Mouse (Mus musculus) heart, embryonic 10.5 days (tissue): ENCODE data around the gene Rbm38. TPM values are rescaled to one million over a fixed set of nuclear protein-coding genes. Genes with fewer than 3 reads are reported as not detected.

Experiments used
- DNase-seq: peaks from one replicate; pipeline ENCODE4 v3.0.0-alpha.2; 2017; ENCODE audit warnings: low spot score
- H3K27ac ChIP-seq: fragments of 300-500 bp; sonication (generic); 2 replicates; pipeline ENCODE4 v1.5.1; 2016; ENCODE audit warnings: mild to moderate bottlenecking
- H3K27me3 ChIP-seq: fragments of 300-500 bp; sonication (generic); 2 replicates; pipeline ENCODE4 v1.6.1; 2016; ENCODE audit warnings: mild to moderate bottlenecking; ENCODE audit not compliant: poor library complexity, insufficient read depth, severe bottlenecking
- H3K36me3 ChIP-seq: fragments of 300-500 bp; sonication (generic); 2 replicates; pipeline ENCODE4 v1.6.1; 2016; ENCODE audit warnings: mild to moderate bottlenecking, moderate library complexity
- H3K4me1 ChIP-seq: fragments of 300-500 bp; sonication (generic); 2 replicates; pipeline ENCODE4 v1.6.1; 2016; ENCODE audit warnings: mild to moderate bottlenecking
- H3K4me3 ChIP-seq: fragments of 300-500 bp; sonication (generic); 2 replicates; pipeline ENCODE4 v1.5.1; 2016; ENCODE audit warnings: mild to moderate bottlenecking, moderate library complexity
- H3K9me3 ChIP-seq: fragments of 300-500 bp; sonication (generic); 2 replicates; pipeline ENCODE4 v1.6.1; 2016; ENCODE audit warnings: mild to moderate bottlenecking, moderate library complexity
- WGBS: fragments of 180-500 bp; shearing (Covaris S2); methylation state at CpG from one replicate; pipeline ENCODE4 v1.1.7; 2016; 5-methylcytosine and 5-hydroxymethylcytosine counted together
- polyA plus RNA-seq: library from polyadenylated mRNA; unstranded; fragments of >200 nt; fragmentation: Nextera tagmentation; extraction: Ambion mirVana; gene quantifications from 2 replicates; pipeline ENCODE4 v1.2.1, GENCODE M21; 2016

Gene Rbm38
- polyA plus RNA-seq, 1 experiment from 2014 or later, result 156 TPM

DNA sequence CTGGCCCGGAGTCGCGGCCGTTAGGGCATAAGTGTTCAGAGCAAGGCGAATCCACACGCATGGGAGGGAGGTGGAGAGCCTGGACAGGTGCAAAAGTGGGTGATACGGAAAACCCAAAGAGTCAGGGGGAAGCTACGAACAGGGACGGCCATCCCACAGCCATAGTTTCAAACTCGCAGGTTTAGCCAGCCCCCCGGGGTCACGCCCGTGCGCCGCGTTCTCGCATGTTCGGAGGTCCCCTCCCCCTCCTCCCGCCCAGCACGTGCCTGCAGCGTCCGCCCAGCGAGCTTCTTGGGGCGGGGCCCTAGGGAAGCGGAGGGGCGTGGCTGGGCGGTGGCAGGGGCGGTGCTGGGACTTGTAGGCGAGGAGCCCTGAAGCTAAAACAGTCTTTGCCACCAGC, 508 bp upstream of the Rbm38 start:
- H3K9me3 ChIP-seq, result no peaks in the 10 kb centered on the region
- H3K36me3 ChIP-seq, result peaks cover 31% of the 10 kb centered on the region
- WGBS, result under 1% methylated on average over 29 of the region's 29 CpGs
- H3K27ac ChIP-seq, result peak overlapping the region; percentile 86
- peak overlapping the region; percentile 59 for H3K4me3 ChIP-seq
- peak; percentile 95 for DNase-seq
- peaks cover 63% of the 10 kb centered on the region for H3K4me1 ChIP-seq
- peaks cover 9% of the 10 kb centered on the region for H3K27me3 ChIP-seq

DNA sequence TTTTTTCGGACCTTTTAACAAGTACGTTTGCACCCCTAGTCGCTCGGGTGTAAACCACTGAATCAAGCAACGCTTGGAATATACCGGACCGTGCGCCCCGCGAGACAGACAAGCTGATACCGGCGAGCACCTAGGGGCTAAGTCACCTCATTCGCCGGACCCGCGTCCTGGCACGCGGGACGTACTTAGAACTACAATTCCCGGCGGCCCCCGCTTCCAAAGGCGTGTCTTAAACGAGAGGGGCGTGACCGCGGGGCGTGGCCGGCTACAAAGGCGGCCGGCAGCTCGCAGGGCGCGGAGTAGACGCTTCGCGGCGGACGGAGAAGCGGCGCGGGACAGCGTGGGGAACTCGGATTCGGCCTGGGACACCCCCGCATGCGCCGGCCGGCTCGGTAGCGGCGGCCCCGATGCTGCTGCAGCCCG, 1.3 kb downstream of the Rbm38 start:
- peaks cover 36% of the 10 kb centered on the region for H3K36me3 ChIP-seq
- peaks cover 76% of the 10 kb centered on the region for H3K4me1 ChIP-seq
- WGBS, result 1% methylated on average over 54 of the region's 54 CpGs
- peak; percentile 96 for DNase-seq
- peak overlapping the region; percentile 91 for H3K27ac ChIP-seq
- no peaks in the 10 kb centered on the region for H3K9me3 ChIP-seq
- peaks cover 9% of the 10 kb centered on the region for H3K27me3 ChIP-seq
- peak overlapping the region; percentile 91 for H3K4me3 ChIP-seq

DNA sequence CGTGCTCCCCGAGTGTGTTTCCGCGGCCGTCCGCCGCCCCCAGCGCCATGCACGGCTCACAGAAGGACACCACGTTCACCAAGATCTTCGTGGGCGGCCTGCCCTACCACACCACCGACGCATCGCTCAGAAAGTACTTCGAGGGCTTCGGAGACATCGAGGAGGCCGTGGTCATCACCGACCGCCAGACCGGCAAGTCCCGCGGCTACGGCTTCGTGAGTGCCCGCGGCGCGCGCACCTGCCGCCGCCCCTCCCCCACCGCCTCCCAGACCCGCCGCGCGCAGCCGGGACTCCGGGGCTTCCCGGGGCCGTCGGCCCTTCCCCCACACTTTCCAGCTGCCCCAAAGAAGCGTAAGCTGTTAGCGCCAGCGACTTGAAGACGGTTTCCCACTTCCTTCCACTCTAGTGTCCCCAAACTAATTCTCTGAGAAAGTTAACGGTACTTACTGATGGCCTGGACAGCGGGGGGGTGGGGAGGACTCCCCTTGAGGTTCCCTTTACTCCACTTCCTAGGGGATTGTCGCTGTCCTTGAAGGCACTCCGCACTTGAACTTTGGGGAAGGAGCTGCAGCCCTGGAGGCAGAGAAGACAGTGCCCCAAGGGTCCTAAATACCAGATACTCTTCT, 1.9 kb downstream of the Rbm38 start:
- no peak for DNase-seq
- H3K4me1 ChIP-seq, result peaks cover 79% of the 10 kb centered on the region
- H3K9me3 ChIP-seq, result no peaks in the 10 kb centered on the region
- H3K27ac ChIP-seq, result peak overlapping the region; percentile 91
- peaks cover 41% of the 10 kb centered on the region for H3K36me3 ChIP-seq
- H3K27me3 ChIP-seq, result peaks cover 9% of the 10 kb centered on the region
- WGBS, result under 1% methylated on average over 51 of the region's 51 CpGs
- H3K4me3 ChIP-seq, result peak overlapping the region; percentile 91

DNA sequence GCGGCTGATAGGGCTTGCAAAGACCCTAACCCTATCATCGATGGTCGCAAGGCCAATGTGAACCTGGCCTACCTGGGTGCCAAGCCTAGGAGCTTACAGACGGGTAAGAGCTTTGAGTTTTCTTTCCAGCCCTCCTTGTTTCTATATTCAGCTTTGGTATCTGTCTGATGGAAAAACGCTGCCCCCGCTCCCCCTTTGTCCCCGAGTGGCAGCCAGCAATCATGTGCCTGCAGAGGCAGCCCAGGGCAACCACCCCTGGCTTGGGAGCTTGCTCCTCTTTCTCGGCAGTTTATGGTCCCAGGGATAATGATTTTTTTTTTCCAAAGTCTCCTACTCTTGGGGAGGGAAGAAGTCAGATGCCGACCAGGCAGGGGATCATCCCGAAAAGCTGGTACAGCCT, 2.5 kb downstream of the Rbm38 start:
- DNase-seq, result no peak
- peak overlapping the region; percentile 91 for H3K27ac ChIP-seq
- WGBS, result 25% methylated on average over 10 of the region's 10 CpGs

DNA sequence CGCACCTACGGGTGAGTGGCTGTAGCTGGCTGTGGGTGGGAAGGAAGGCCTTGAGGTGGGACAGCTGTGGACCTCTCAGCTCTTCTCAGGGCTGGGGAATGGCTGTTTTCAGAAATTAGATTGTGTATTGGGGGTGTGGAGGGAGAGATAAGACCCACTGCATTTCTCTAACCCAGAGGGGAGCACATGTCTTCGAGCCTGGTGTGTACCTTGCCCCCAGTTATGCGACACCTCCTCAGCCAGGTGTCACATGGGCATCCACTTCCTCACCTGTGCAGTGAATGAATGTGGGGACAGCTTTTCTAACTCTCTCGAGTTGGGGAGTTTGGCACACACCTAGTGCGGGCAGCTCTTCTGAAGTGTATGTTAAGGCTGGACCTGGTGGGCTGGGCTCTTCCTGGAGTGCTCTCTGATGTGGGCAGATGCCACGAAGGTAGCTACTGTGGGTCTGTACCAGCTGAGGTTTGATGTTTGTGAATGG, 3.1 kb downstream of the Rbm38 start:
- peaks cover 81% of the 10 kb centered on the region for H3K4me1 ChIP-seq
- H3K27ac ChIP-seq, result peak overlapping the region; percentile 91; the same call in 1 of the 2 replicates
- peaks cover 9% of the 10 kb centered on the region for H3K27me3 ChIP-seq
- DNase-seq, result no peak
- no peaks in the 10 kb centered on the region for H3K9me3 ChIP-seq
- WGBS, result 62% methylated on average over 7 of the region's 7 CpGs
- peaks cover 53% of the 10 kb centered on the region for H3K36me3 ChIP-seq
- peak overlapping the region; percentile 91 for H3K4me3 ChIP-seq

More for the DNA sequence above, 2.5 kb downstream of the Rbm38 start:
- H3K4me1 ChIP-seq, result peaks cover 81% of the 10 kb centered on the region
- H3K4me3 ChIP-seq, result peak overlapping the region; percentile 91
- H3K27me3 ChIP-seq, result peaks cover 9% of the 10 kb centered on the region
- H3K9me3 ChIP-seq, result no peaks in the 10 kb centered on the region
- H3K36me3 ChIP-seq, result peaks cover 47% of the 10 kb centered on the region

DNA sequence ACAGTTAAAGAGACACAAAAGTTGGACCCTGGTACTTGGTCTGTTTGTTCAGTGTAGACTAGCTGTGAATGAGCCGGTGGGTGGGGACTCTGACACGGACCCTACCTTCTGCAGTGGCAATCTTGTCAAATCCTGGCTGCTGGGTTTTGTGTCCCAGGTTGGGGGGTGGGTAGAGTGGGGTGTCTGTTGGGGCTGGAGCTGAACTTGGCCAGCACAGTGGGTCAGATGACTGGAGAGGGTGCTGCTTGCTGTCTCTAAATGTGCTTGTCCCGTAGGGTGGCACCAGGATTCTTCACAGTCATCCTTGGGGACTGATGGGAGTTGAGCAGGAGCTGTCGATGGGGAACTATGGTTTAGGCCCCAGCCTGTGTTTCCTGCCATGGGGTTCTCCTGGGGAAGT, 3.7 kb downstream of the Rbm38 start:
- DNase-seq, result no peak
- peak overlapping the region; percentile 91 for H3K4me3 ChIP-seq
- H3K36me3 ChIP-seq, result peaks cover 59% of the 10 kb centered on the region
- H3K4me1 ChIP-seq, result peaks cover 81% of the 10 kb centered on the region
- H3K27ac ChIP-seq, result peak overlapping the region; percentile 67; the same call in 1 of the 2 replicates
- 72% methylated on average over 4 of the region's 4 CpGs for WGBS
- H3K27me3 ChIP-seq, result peaks cover 9% of the 10 kb centered on the region
- no peaks in the 10 kb centered on the region for H3K9me3 ChIP-seq

DNA sequence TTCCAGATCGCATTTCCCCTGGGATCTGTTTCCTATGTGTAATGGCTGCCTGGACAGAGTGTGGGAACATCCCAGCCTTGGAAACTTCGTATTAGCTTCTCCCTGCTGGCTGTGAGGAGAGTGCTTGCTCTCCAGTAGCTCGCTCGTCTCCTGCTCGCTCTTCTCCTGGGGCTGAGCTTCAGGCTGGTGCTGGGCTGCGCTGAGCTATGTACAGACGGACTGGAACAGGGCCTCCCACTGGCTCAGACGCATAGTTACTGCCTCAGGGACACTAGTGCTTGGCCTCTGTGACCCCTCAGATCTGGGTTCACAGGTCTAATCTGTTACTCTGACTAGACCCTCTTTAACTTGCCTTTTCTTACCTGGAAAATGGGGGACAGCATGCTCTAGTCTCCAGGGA, 4.1 kb downstream of the Rbm38 start:
- WGBS, result 61% methylated on average over 8 of the region's 8 CpGs
- H3K36me3 ChIP-seq, result peaks cover 63% of the 10 kb centered on the region
- H3K27me3 ChIP-seq, result peaks cover 9% of the 10 kb centered on the region
- no peaks in the 10 kb centered on the region for H3K9me3 ChIP-seq
- H3K4me3 ChIP-seq, result peak overlapping the region; percentile 91
- peaks cover 81% of the 10 kb centered on the region for H3K4me1 ChIP-seq
- H3K27ac ChIP-seq, result peak overlapping the region; percentile 67
- DNase-seq, result no peak

DNA sequence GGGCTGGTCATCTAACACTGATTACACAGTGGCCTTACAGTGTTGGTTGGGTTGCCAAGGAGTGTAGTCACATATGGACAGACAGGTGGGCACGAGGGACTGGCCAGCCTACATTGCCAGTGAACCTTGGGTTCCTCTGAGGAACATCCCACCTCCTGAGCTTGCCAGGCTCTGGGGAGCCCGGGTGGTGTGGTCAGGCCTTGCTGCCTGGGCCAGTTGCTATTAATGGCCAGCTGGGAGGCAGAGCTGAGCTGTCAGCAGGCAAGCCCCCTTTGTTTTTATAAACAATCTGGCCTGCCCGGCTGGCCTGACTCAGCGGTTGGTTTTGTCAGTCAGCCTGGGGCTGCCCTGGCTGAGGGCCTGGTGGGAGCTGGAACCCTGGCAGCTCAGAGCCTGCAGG, 4.6 kb downstream of the Rbm38 start:
- WGBS, result 22% methylated on average over 4 of the region's 4 CpGs
- H3K4me3 ChIP-seq, result peak overlapping the region; percentile 91

DNA sequence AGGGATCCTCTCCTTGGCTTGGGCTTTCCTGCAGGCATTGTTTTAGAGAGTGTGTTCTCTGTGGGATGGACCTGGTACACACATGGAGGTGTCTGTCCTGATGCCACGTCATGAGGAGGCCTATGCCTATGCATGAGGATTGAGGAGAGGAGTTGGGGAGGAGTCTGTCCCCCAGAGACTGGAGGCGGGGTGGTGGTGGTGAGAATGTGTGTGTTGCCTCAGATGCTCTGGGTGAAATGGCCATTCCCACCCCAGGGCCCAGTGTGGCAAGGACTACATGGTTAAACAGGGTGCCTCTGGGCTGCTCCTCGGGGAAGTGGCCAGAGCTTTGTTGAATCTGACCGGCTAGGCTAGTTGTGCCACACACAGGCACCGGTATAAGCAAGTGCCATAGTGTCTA, 6.0 kb downstream of the Rbm38 start:
- WGBS, result 75% methylated on average over 5 of the region's 5 CpGs
- DNase-seq, result no peak
- Histone ChIP-seq H3K27ac (peak overlapping the region; percentile 70; the same call in 1 of the 2 replicates), H3K9me3 (no peaks in the 10 kb centered on the region), H3K4me1 (peaks cover 88% of the 10 kb centered on the region), H3K27me3 (no peaks in the 10 kb centered on the region), H3K36me3 (peaks cover 82% of the 10 kb centered on the region), H3K4me3 (peak overlapping the region; percentile 91; the same call in 1 of the 2 replicates)

More for the DNA sequence above, 4.6 kb downstream of the Rbm38 start:
- Histone ChIP-seq H3K27ac (peak overlapping the region; percentile 54), H3K4me1 (peaks cover 81% of the 10 kb centered on the region), H3K27me3 (peaks cover 9% of the 10 kb centered on the region), H3K9me3 (no peaks in the 10 kb centered on the region), H3K36me3 (peaks cover 69% of the 10 kb centered on the region)
- DNase-seq, result no peak

DNA sequence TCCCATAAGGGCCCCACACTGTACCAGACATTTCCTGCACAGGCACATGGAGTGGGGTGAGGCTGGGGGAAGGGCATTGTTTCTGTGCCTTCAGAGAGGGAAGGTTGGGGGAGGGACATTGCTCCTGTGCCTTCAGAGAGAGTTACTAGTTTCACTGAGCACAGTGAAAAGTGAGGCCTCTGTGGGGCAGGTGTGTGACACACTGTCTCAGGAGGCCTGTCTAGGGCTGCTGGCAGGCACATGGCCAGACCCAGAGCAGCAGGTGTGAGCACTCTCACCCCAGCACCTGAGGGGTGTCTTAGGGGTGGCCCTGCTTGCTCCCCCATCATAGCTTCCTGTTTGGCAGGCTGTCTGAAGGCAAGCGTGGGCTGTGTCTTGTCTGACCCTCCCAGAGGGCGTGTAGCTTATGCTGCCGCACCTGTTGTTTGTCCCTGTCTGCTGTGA, 6.4 kb downstream of the Rbm38 start:
- no peaks in the 10 kb centered on the region for H3K9me3 ChIP-seq
- H3K4me1 ChIP-seq, result peaks cover 92% of the 10 kb centered on the region
- no peaks in the 10 kb centered on the region for H3K27me3 ChIP-seq
- H3K36me3 ChIP-seq, result peaks cover 86% of the 10 kb centered on the region
- peak overlapping the region; percentile 91 for H3K4me3 ChIP-seq
- peak overlapping the region; percentile 70 for H3K27ac ChIP-seq
- WGBS, result 72% methylated on average over 3 of the region's 3 CpGs
- DNase-seq, result no peak

DNA sequence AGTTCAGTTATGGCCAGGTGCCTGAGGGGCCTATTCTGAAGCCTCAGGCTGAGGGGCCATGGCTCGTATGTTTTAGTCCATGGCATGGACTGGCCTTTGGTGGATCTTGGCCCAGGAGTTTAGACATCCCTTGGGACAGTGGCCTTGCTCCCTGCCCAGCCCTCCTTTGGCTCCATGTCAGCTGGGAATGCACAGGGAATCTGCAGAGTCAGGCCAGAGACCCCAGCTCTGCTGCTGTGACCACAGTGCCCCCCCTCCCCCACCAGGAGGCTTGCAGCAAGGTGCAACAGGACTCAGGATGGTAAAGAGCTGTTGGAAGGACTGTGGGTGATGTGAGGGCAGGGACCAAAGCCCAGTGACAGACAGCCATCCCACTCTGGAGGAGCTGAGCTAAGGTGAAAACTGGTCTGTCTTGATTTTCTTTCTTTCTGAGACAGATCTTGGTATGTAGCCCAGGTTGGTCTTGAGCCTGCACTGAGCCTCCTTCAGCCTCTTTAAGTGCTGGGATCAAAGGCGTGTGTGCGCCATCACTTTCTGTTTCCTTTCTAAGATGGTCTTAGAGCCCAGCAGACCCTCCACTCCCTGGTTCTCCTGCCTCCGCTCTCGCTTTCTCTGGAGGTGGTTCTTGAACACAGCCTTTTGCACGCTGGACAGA, 7.0 kb downstream of the Rbm38 start:
- WGBS, result 79% methylated on average over 6 of the region's 6 CpGs
- DNase-seq, result no peak
- Histone ChIP-seq H3K4me1 (peaks cover 98% of the 10 kb centered on the region), H3K9me3 (no peaks in the 10 kb centered on the region), H3K4me3 (peak overlapping the region; percentile 91), H3K27me3 (no peaks in the 10 kb centered on the region), H3K27ac (peak overlapping the region; percentile 70), H3K36me3 (peaks cover 92% of the 10 kb centered on the region)

DNA sequence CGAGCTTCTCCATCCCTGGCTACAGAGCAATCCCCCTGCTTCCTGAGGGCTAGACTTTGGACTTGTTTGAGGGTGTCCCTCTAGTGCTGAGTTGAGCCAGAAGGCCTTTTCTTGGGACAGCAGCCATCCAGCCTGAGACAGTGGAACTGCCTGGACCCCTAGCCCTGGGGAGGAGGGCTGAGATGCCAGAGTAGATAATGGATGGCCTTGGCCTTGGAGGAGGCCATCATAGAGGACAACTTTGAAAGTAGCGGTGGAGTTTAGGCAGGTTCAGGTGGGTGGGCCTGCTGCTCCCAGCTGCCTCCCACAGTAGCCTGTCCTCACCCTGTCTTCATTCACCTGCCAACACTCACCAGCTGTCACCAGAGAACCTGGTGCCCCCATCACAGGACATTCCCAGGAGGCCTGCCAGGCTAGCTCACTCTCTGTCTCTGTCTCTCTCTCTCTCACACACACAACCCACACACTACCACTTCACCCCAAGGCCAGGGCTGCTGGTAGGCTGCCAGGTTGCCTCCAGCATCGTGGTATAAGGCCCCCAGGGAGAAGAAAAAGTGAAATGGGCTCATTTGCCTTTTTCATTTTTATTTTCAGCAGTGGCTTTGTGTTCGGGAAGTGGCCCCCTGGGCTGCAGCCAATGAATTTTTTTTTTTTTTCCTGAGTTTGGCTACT, 7.7 kb downstream of the Rbm38 start:
- H3K27ac ChIP-seq, result peak overlapping the region; percentile 6; the same call in 1 of the 2 replicates
- no peaks in the 10 kb centered on the region for H3K27me3 ChIP-seq
- H3K36me3 ChIP-seq, result peaks cover 99% of the 10 kb centered on the region
- 70% methylated on average over 4 of the region's 4 CpGs for WGBS
- no peak for DNase-seq
- H3K9me3 ChIP-seq, result no peaks in the 10 kb centered on the region
- no peak overlapping the region for H3K4me3 ChIP-seq
- H3K4me1 ChIP-seq, result peaks cover 100% of the 10 kb centered on the region
